Mouse (Mus musculus): ENCODE results near the gene Lair1. TPM values are rescaled to one million over a fixed set of nuclear protein-coding genes. Genes with fewer than 3 reads are reported as not detected.

Lair1 gene
- polyA plus RNA-seq (2014; fragmentation: Illumina TruSeq; extraction: RNeasy Lipid Tissue Mini Kit (QIAGEN cat#74804)), result 9.1 TPM

DNA sequence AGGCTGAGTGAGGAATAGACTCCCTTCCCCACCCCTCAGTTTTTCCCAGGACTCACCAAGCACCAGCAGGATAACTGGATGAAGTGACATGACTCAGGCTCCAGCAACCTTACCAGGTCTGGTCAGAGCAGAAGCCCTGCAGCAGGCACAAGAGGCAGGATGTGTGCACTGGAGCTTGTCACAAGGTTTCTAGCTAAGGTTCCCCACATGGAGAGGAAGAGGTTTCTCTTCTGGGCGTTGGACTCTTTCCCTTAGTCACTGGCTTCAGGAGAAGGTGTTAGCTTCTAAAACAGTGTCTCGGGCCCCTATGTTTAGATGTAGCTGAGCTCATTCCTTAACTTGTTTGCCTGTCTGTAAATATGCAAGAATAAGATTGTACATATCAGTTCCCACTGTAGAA, at the start of gene Lair1:
TSS of gene Lair1 (minus strand) at position 192 of the 400 bp plus-strand sequence.

Other genes starting within 250 kb of the Lair1 start
- not detected for gene Gm15448, start 237.5 kb downstream of the Lair1 start, polyA plus RNA-seq (2014; fragmentation: Illumina TruSeq; extraction: RNeasy Lipid Tissue Mini Kit (QIAGEN cat#74804))
- 1.5 TPM for gene Pira2, start 218.2 kb downstream of the Lair1 start, polyA plus RNA-seq (2014; fragmentation: Illumina TruSeq; extraction: RNeasy Lipid Tissue Mini Kit (QIAGEN cat#74804))
- 0.23 TPM for gene Gm14548, start 165.1 kb downstream of the Lair1 start, polyA plus RNA-seq (2014; fragmentation: Illumina TruSeq; extraction: RNeasy Lipid Tissue Mini Kit (QIAGEN cat#74804))
- gene Lilra6, start 147.7 kb downstream of the Lair1 start, polyA plus RNA-seq (2014; fragmentation: Illumina TruSeq; extraction: RNeasy Lipid Tissue Mini Kit (QIAGEN cat#74804)), result not detected
- gene Ttyh1, start 56.2 kb upstream of the Lair1 start, polyA plus RNA-seq (2014; fragmentation: Illumina TruSeq; extraction: RNeasy Lipid Tissue Mini Kit (QIAGEN cat#74804)), result 2.5 TPM
- gene Leng8, start 73.8 kb upstream of the Lair1 start, polyA plus RNA-seq (2014; fragmentation: Illumina TruSeq; extraction: RNeasy Lipid Tissue Mini Kit (QIAGEN cat#74804)), result 13.9 TPM
- 0.48 TPM for gene Leng9, start 87.2 kb upstream of the Lair1 start, polyA plus RNA-seq (2014; fragmentation: Illumina TruSeq; extraction: RNeasy Lipid Tissue Mini Kit (QIAGEN cat#74804))
- gene Cdc42ep5, start 101.7 kb upstream of the Lair1 start, polyA plus RNA-seq (2014; fragmentation: Illumina TruSeq; extraction: RNeasy Lipid Tissue Mini Kit (QIAGEN cat#74804)), result 0.97 TPM
- gene Lilra5, start 174.6 kb upstream of the Lair1 start, polyA plus RNA-seq (2014; fragmentation: Illumina TruSeq; extraction: RNeasy Lipid Tissue Mini Kit (QIAGEN cat#74804)), result 2.7 TPM